ENCODE assay signal across 19 mouse cellular contexts in genomic region chr5:148048200-148048599, GRCm38 (mm10).
A peak's percentile ranks its signal among the peaks of the same experiment; 100 is the strongest.
DNase-seq lines count a peak whose midpoint lies in the region; ATAC-seq and TF ChIP-seq lines count a peak whose summit lies in the region.
"Had no signal": no experiment of that assay in that cellular context is flagged by ENCODE, and none has a peak within 500 bp of the region (broad histone marks: within the 10 kb centered on the region; RNA-seq: fewer than 3 reads in every experiment).

No protein-coding gene starts in this region.

- peaks cover 22% of the 10 kb centered on the region for H3K4me1 ChIP-seq in cerebellum, adult 2 months (ENCODE audit: control insufficient read depth, insufficient read depth, low read length)
- H3K4me1 ChIP-seq: embryonic facial prominence, embryonic 13.5 days; heart, embryonic 13.5 days had no signal

- H3K4me3 ChIP-seq in cerebellum, adult 2 months (replicated peaks; ENCODE audit: insufficient read depth, low read depth, low read length): no peak overlapping the region
- H3K4me3 ChIP-seq: embryonic facial prominence, embryonic 13.5 days; forebrain, embryonic 15.5 days; heart, embryonic 13.5 days; hindbrain, embryonic 15.5 days had no signal

- no peak for DNase-seq in cerebellum, postnatal 4 days (ENCODE audit: low spot score in 2 of 2)
- DNase-seq in cerebellum, adult 2 months: peak; percentile 69 to 85
- DNase-seq in cerebellum, postnatal 10 days: peak; percentile 82 to 85
- no peak for DNase-seq in urinary bladder, postnatal 14 days (ENCODE audit: low spot score)
- no peak for DNase-seq in thymus, postnatal 10 days (ENCODE audit: low spot score in 2 of 2)
- DNase-seq: adrenal gland, adult 8-10 months; adrenal gland, postnatal 36 days; B cell, adult 2 months; gastrocnemius, postnatal 36 days; heart, adult 11 months; heart, postnatal 36 days had no signal

- no peak for TF ChIP-seq POLR2A in cerebellum, adult 2 months (IDR thresholded peaks at IDR 0.05; ENCODE audit: borderline replicate concordance, insufficient read depth, low read length)

- peak overlapping the region; percentile 4 for H3K27ac ChIP-seq in cerebellum, adult 2 months (ENCODE audit: insufficient read depth, low read length)
- H3K27ac ChIP-seq: embryonic facial prominence, embryonic 13.5 days; forebrain, embryonic 15.5 days; heart, embryonic 13.5 days; hindbrain, embryonic 15.5 days had no signal

- peak; percentile 76 for ATAC-seq in cerebellum, adult (ENCODE audit: insufficient number of reproducible peaks, low FRiP score, low TSS enrichment)
- ATAC-seq in erythroid progenitor cell, adult 5-6 weeks (replicated peaks; ENCODE audit: low FRiP score, poor library complexity, severe bottlenecking): no peak
- ATAC-seq: CD4-positive, CD25-positive, alpha-beta regulatory T cell, adult 4 months; forebrain, embryonic 15.5 days; intestine, embryonic 16.5 days had no signal

- no peak for TF ChIP-seq CTCF in cerebellum, adult 2 months (IDR thresholded peaks at IDR 0.05; ENCODE audit: borderline replicate concordance, insufficient read depth, low read depth, low read length)

- H3K27me3 ChIP-seq in cerebellum, adult 2 months (ENCODE audit: control insufficient read depth, insufficient read depth, low read length): no peaks in the 10 kb centered on the region
- H3K27me3 ChIP-seq: embryonic facial prominence, embryonic 13.5 days; forebrain, embryonic 15.5 days; heart, embryonic 13.5 days; hindbrain, embryonic 15.5 days had no signal

- 14% methylated on average over 11 of the region's 11 CpGs for WGBS in cerebellum, adult 2 months

Comparison
In these comparisons a context has a peak if more than half of its experiments do, and no peak if none do; other contexts are left out.
1. DNase-seq: peak in cerebellum, adult 2 months (2 of 2) and cerebellum, postnatal 10 days (2 of 2); none in cerebellum, postnatal 4 days (0 of 2), urinary bladder, postnatal 14 days (single experiment) and thymus, postnatal 10 days (0 of 2).